Mouse (Mus musculus): ENCODE data around the gene Slc9a3r1. TPM values are rescaled to one million over a fixed set of nuclear protein-coding genes. Genes with fewer than 3 reads are reported as not detected.

Gene Slc9a3r1
- 65.9 to 104 TPM (median 70.4 TPM) in 3 replicates for total RNA-seq (2017)

GRCm38 (mm10) chr11:115162832-115163480 lies at the start of gene Slc9a3r1:
Gene Slc9a3r1, plus strand, starts transcription at chr11:115163341.
- ATAC-seq (replicated peaks; ENCODE audit: insufficient number of reproducible peaks, low FRiP score, low TSS enrichment, poor library complexity, severe bottlenecking), result peak; percentile 87

GRCm38 (mm10) chr11:115119409-115119808 lies 43.7 kb upstream of the Slc9a3r1 start:
- ATAC-seq (replicated peaks; ENCODE audit: insufficient number of reproducible peaks, low FRiP score, low TSS enrichment, poor library complexity, severe bottlenecking), result peak; percentile 91

GRCm38 (mm10) chr11:115128483-115128882 lies 34.7 kb upstream of the Slc9a3r1 start:
- peak; percentile 49 for ATAC-seq (replicated peaks; ENCODE audit: insufficient number of reproducible peaks, low FRiP score, low TSS enrichment, poor library complexity, severe bottlenecking)

- no peak for ATAC-seq (replicated peaks; ENCODE audit: insufficient number of reproducible peaks, low FRiP score, low TSS enrichment, poor library complexity, severe bottlenecking)
These were observed 33.5 kb upstream of the Slc9a3r1 start for GRCm38 (mm10) chr11:115129508-115130126.

GRCm38 (mm10) chr11:115131768-115132381 lies 31.3 kb upstream of the Slc9a3r1 start:
- ATAC-seq (replicated peaks; ENCODE audit: insufficient number of reproducible peaks, low FRiP score, low TSS enrichment, poor library complexity, severe bottlenecking), result no peak

GRCm38 (mm10) chr11:115133800-115134199 lies 29.3 kb upstream of the Slc9a3r1 start, which contains the start of gene Cd300lf:
Gene Cd300lf, minus strand, starts transcription at chr11:115133992.
- peak; percentile 99 for ATAC-seq (replicated peaks; ENCODE audit: insufficient number of reproducible peaks, low FRiP score, low TSS enrichment, poor library complexity, severe bottlenecking)

- peak; percentile 92 for ATAC-seq (replicated peaks; ENCODE audit: insufficient number of reproducible peaks, low FRiP score, low TSS enrichment, poor library complexity, severe bottlenecking)
These were observed 24.4 kb upstream of the Slc9a3r1 start for GRCm38 (mm10) chr11:115138597-115139262.

- peak; percentile 69 for ATAC-seq (replicated peaks; ENCODE audit: insufficient number of reproducible peaks, low FRiP score, low TSS enrichment, poor library complexity, severe bottlenecking)
These were observed 21.2 kb upstream of the Slc9a3r1 start for GRCm38 (mm10) chr11:115141970-115142369.

- no peak for ATAC-seq (replicated peaks; ENCODE audit: insufficient number of reproducible peaks, low FRiP score, low TSS enrichment, poor library complexity, severe bottlenecking)
These were observed 15.3 kb upstream of the Slc9a3r1 start for GRCm38 (mm10) chr11:115147813-115148212.

- ATAC-seq (replicated peaks; ENCODE audit: insufficient number of reproducible peaks, low FRiP score, low TSS enrichment, poor library complexity, severe bottlenecking), result no peak
These were observed 12.3 kb upstream of the Slc9a3r1 start for GRCm38 (mm10) chr11:115150741-115151254.

- ATAC-seq (replicated peaks; ENCODE audit: insufficient number of reproducible peaks, low FRiP score, low TSS enrichment, poor library complexity, severe bottlenecking), result no peak
These were observed 11.2 kb upstream of the Slc9a3r1 start for GRCm38 (mm10) chr11:115151755-115152429.

- ATAC-seq (replicated peaks; ENCODE audit: insufficient number of reproducible peaks, low FRiP score, low TSS enrichment, poor library complexity, severe bottlenecking), result no peak
These were observed 10.1 kb upstream of the Slc9a3r1 start for GRCm38 (mm10) chr11:115153088-115153487.

GRCm38 (mm10) chr11:115153699-115154292 lies 9.3 kb upstream of the Slc9a3r1 start:
- peak; percentile 71 for ATAC-seq (replicated peaks; ENCODE audit: insufficient number of reproducible peaks, low FRiP score, low TSS enrichment, poor library complexity, severe bottlenecking)

GRCm38 (mm10) chr11:115155053-115155634 lies 8.0 kb upstream of the Slc9a3r1 start:
- no peak for ATAC-seq (replicated peaks; ENCODE audit: insufficient number of reproducible peaks, low FRiP score, low TSS enrichment, poor library complexity, severe bottlenecking)

- ATAC-seq (replicated peaks; ENCODE audit: insufficient number of reproducible peaks, low FRiP score, low TSS enrichment, poor library complexity, severe bottlenecking), result no peak
These were observed 5.0 kb upstream of the Slc9a3r1 start for GRCm38 (mm10) chr11:115157933-115158719.

GRCm38 (mm10) chr11:115160016-115160797 lies 2.9 kb upstream of the Slc9a3r1 start:
- ATAC-seq (replicated peaks; ENCODE audit: insufficient number of reproducible peaks, low FRiP score, low TSS enrichment, poor library complexity, severe bottlenecking), result no peak

Data from monocyte, adult 5-6 weeks (primary cell).